Mouse (Mus musculus): ENCODE measurements at regions not wholly inside any gene's neighbourhood (a gene's known extent, or its start where the extent isn't known, plus 50 kb on each side); places are given as distances from the start of the nearest gene placed in this dataset.

DNA sequence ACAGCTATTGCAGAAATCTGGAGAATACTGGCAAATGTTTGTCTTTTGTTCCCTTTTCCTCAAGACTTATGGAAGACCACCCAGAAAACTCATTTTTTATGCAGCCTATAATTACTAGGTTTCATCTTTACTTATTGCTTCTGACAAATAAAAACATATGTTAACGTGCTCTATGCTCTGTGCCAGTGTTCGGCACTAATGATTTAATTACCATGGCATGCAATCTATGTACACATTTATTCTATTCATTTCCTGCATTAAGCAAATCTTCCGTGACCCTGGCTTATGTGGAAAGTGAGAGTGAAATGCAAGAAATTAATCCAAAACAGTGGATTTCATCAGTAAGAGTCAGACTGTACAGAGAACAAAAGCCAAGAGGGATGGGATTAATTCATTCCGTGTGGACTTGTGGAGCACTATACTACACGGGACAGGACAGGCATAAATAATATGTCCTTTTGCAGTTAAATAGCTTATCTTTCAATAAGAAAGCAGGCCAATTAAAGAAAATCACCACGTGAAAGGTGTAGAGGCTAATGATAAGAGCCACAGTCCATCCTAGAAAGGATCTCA is 679.5 kb downstream of the Ttll7 start:
- Histone ChIP-seq H3K4me1 (no peaks in the 10 kb centered on the region), H3K4me2 (no peak overlapping the region), H3K9ac (no peak overlapping the region), H3K27ac (replicated peaks) (no peak overlapping the region), H3K27me3 (replicated peaks) (no peaks in the 10 kb centered on the region), H3K9me3 (no peaks in the 10 kb centered on the region), H3K4me3 (no peak overlapping the region), H3K36me3 (no peaks in the 10 kb centered on the region)
- 73% methylated on average over 6 of the region's 6 CpGs for WGBS
- ATAC-seq (ENCODE audit: extremely low read depth, insufficient number of reproducible peaks, low FRiP score, low TSS enrichment): no peak

Data from heart, embryonic 13.5 days (tissue).